Mouse (Mus musculus): ENCODE results near the gene Dok3.
A peak's percentile ranks its signal among the peaks of the same experiment; 100 is the strongest.

Dok3 gene

DNA sequence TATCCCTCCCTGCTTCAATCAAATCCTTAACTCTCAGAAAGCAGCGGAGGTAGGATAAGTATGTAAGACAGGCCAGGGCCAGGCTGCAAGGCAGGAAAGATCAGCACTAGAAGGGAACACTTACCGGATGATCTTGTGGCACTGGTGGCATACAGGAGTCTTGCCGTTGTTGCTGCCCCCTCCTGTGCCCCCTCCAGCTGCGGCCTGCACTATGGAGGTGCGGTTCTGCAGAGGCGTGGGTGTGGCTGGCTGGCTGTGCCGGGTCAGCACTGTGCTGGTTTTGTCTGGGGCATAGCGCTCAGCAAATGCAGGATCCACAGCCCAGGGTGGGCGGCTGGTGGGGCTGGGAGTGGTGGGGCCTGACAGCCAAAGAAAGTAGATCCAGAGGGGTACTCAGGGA is 23.3 kb downstream of the Dok3 start:
- peak in 1 of 2 experiments; percentile 19 for DNase-seq

DNA sequence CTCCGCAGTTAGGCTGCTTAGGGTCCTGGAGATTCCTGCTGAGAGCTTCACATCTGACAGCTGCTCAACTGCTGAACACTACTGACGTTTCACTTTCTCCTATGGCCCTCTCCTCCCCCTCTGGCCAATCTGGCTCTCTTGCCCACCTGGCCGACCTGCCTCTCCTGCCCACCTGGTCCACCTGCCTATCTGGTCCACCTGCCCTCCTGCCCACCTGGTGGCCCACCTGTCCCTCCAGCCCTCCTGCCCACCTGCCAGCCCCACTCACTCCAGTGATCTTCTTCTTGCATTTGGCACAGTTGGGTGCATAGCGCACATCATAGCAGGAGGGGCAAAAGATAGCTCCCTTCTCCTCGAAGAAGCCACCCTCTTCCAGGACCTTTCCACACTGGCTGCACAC is 24.7 kb downstream of the Dok3 start:
- DNase-seq = peak in 1 of 2 experiments; percentile 3

DNA sequence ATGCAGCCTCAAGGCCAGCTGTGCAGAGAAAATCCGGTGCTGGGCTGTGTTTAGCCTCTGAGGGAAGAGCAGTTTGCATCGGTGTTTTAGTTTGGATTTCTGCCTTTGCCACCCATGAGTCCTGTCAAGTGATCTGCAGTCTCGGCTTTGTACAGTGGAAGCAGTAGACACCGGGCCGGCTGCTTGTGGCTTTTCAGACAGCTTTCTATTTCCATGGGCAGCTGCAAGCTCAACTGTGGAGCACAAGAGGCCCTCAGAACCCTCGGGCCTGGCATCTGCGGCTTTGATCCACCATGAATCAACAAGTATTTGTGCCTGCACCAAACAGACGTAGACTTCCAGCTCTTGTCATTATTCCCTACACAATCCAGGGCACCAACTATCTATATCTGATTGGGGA is 26.7 kb downstream of the Dok3 start:
- no peak for DNase-seq

DNA sequence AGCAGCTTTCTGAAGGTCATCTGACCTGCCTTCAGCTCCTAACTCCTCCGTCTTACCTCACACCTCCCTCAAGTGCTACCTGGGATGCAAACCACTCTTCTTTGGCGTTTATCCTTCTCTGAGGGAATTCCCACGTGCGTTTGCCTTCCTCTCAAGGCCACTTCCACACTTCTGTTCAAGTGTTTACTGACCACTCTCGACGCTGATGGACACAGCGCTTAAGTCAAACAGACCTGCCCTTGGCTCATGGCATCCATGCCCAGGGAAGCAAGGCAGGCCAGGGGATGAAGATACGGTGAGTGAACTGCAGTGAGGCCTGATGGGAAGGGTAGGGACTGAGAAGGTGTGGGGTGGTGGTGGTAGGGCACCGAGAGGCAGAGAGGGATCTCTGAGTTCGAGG is 28.5 kb downstream of the Dok3 start:
- DNase-seq = peak; percentile 32 to 67

DNA sequence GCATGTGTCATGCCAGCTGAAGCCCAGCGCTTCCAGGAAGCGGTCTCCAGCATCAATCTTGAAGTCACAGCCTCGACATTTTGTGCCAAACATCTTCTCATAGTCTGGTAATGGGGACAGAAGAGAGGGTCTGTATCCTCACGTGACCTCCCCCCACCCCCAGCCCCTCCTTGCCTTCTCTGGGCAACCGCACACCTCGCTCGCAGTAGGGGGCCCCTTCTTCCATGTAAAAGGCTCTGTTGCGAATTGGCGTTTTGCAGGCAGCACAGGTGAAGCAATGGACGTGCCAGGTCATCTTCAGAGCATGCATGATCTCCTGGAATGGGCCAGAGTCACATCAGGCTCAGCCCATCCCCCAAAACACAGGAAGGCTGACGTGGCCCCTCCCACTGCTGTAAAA is 30.2 kb downstream of the Dok3 start:
- no peak for DNase-seq

DNA sequence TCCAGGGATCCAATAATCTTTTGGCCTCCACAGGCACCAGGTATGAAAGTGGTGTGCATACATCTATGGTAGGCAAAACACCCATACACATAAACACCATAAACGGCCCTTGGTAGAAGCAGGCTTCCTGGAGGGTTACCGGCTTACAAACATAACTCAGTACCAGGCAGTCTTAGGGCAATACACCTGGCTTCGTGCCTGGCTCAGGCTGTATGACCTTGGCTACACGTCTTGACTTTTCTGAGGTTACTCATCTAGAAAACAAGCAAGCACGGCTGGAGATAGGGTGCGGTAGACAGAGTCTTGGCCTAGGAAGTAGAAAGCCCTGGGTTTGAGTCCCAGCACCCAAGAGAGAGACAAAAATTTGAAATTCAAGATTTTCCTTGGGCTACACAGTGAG is 32.4 kb downstream of the Dok3 start:
- no peak for DNase-seq

DNA sequence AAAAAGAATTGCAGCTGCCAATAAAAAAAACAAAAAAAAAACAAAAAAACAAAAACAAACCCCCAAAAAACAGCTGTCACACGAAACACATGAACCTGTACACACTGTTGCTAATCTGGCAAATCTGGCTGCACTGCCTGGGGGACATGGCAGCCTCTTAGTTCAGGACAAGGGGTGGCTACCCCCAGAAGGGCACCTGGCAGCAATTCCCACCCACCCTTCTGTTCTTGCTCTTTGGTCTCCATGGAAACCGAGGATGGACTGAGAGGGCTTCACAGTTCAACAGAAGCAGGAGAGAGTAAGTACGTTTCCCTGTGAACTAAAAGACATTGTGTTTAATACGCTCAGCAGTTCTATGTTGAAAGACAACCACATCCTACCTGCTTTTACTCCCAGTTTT is 33.4 kb downstream of the Dok3 start:
- DNase-seq = no peak

DNA sequence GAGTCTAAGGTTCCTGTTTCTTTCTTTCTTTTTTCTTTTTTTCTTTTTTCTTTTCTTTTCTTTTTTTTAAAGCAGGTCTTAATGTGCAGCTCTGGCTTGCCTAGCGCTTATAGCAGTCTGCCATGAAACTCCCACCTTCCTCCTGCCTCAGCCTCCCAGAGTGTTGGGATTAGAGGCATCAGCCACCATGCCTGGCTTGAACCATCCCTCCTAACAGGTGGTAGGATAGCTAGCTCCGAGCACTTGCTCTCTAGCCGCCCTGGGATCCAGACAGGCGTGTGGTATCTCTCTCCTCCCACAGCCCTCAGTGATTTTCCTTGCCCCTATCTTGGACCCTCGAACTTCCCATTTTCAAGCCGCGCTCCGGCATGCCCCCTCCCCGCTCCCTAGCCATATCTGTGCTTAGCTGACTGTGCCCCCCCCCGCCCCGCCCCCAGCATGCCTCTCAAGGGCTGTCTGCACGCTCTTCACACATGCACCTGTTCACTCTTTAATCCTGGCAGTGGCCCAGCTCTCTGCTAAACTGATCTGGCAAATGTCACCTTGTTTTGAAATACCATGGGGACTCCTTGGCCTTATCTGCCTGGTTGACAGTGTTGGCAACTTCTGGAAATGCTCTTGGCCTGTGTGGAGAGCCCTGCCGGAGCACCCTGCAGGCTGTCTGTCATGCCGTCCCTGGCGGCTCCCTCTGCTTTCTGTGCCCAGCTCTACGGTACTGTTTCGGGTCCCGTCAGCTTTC is 34.0 kb downstream of the Dok3 start:
- DNase-seq = peak; percentile 39 to 62

DNA sequence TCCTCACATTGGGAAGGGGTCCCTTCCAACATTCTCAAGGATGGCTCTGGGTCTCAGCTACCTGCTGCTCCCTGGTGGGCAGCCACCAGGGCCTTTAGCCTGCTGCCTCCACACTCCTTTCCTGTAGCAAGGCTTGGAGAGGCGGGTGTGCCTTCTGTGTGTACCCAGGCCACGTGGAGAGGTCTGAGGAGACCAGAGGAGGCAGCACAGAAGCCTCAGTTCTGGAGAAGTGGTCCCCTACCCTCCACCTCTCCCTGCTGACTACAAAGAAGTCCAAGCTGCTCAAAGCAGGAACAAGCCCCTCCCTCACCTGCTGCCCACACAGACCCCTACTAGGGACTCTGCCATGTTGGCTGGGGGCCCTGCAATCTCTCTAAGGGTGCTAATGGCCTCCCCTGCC is 34.8 kb downstream of the Dok3 start:
- no peak for DNase-seq

DNA sequence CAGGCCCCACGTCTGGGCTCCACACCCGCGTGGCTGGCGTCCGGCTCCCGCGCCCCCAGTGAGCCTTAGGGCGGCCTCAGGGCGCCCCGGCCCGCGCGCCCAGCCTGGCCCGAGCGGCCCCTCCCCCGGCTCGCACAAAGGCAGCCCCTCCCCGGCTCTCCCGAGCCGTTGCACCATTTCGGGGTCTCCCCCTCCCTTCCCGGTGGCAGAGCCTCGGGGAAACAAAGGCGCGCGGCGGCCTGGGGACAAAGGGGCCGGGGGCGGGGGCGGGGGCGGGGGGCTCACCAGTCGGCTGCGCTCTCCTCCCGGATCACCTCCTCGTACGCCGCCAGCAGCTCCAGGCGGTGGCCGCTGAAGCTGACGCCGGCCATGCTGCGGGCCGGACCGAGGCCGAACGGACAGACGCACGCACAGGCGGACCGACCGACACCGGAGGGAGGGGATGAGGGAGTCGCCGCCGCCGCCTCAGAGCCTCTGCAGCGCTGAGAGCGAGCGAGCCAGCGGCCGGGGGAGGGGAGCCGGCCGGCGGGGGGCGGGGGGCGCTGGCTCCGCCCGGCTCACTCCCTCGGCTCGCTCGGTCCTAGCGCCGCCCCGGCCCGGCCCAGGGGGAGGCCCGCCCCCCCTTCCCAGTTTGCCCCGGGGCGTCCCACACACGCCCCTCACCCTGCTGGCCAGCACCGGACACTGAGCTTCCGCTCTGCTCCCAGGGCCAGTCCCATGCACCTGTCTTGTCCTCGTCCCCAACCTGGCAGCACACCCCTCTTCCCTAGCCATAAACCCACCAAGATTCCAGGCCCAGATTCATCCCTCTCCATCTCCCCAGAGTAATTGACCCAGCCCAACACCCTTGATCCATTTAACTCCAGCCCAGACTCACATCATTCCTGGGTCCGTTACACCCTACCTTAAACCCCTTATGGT is 41.3 kb downstream of the Dok3 start, which contains the start of gene Dbn1:
Gene Dbn1, minus strand, starts transcription at position 534 of the 921 bp plus-strand sequence.
- peak; percentile 66 to 77 for DNase-seq

DNA sequence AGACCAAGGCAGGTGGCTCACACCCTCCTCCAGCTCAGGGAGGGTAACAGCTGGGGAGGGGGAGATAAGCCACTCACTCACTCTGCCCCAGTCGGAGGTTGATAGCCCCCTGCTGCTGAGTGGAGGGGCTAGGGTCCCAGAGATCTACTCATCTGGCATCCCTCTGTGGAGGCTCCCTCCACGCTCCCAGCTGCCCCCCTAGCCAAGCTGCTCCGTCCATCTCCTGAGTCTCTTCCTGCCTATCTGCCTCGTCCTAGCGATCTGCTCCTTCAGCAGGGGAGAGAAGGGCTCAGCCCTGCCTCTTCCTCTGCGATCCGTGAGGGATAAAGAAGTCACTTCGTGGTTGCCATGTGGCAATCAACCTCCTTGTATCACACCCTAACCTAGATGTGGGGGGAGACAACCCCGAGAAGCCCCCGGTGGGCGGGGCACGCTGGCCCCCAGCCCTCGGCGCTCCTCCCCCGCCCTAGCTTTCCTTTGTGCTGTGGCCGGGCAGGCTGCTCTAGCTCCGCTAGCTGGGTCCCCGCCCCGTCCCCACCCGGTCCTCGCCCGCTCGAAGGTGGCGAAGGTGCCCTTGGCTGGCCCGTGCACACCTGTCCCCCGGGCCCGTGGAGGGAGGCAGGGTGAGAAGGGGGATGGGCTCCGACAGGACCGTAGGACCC is 42.0 kb downstream of the Dok3 start:
- peak; percentile 57 to 63 for DNase-seq

DNA sequence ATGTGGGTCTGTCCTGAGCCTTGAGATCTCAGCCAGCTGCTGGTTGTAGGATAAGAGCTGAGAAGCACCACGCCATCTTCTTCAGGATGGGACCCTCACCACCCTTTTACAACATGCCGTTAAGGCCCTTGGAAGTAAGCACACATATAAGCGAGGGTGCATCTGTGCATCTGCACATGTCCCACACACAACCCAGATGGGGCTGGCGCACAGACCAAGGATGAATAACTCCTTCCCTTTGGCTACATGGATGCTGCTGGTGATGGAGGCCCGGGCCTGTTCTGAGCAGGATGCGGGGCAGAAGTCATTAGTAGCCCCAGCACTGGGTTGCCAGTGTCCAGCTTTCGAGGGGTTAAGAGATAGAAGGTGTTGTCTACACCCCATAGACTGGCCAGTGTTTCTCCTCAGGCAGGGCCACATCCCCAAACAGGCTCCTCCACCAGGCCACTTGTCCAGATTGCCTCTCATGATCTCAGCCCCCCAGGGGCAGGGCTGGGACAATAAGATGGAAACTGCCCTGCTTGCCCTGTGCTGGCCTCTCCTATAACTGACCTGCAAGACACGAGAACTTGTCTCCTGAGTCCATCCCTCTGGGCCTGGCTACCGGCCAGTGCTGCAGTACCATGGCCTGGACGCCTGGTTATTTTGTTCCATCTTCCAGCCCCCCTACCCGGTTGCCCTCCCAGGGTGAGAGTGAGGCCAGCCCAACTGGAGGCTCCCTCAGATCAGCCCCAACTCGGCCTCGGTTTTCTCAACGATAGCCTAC is 42.9 kb downstream of the Dok3 start:
- DNase-seq = peak; percentile 49 to 60

DNA sequence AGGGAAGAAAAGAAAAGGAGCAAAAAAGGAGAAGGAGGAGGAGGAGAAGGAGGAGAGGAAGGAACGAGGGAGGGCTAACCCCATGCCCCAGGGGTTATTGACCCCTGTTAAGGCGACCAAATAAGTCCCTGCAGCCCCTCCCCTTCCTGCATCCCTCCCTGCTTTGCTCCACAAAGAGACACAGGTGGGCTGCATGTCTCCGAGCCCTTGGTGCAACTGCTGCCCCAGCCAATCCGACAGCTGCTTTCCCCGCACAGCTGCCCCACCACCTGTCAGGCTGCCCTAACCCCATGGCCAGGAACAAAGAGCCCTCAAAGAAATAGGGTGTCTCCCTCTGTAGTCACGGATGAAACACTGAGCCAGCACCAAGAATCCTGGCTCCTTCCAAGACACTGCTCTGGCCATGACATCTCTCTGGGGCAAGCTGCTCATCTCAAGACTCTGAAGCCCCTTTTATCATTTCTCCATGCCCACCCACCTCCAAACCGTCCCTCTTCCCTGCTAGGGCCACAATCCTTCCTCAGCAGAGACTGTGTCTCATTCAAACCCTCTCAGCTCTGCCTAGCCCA is 44.5 kb downstream of the Dok3 start:
- DNase-seq = no peak

DNA sequence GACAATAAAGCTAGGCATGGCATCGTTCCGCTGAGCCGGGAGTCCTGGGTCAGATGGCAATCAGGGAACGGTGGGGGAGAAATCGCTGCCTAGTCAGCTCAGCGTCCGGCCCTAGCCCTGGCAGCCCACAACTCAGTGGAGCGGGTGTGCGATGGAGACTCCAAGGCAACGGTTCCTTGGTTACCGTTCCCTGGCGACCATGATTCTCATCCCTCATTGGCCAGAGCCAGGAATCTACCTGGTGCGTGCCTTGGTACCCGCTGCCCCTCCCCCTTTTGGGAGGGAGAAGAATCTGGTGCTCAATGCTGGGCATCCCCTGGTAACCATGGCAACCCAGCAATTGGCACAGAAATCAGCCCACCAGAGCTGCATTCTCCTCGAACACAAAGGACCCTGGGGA is 45.5 kb downstream of the Dok3 start:
- DNase-seq = no peak

DNA sequence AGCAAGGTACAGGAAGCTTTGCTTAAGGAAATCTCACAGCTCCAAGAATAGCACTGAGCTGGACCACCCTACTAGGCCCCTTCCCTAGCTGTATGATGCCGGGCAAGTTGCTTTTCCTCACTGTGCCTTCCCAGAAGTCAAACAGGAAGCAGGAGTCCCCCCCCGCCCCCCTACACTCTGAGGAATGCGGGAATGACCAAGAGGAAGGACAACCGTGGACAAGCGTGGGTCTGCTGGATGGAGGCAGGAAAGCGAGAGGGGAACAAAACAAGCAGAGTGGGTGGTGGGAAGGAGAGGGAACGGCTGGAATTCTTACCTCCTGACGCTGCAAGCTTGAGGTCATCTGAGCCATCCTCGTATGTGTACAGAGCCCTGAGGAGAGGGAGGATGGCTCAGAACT is 46.0 kb downstream of the Dok3 start:
- DNase-seq = no peak

DNA sequence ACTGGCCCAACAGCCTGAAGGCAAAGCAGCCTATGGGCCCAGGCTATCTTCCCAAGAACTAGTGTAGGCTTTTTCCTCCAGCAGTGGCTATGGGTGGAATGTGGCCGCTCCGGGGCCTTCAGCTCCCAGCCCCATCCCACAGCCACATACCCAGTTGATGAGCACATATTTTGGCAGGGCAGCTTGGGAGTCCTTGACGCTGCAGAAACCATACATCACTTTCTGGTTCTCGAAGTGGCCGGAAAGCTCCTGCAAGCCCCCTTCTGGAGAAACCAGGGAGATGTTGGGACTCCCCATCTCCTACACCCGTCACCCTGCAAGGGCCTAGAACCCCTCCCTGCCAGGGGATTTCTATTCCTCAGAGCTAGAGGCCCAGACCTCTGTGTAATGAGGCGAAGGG is 46.6 kb downstream of the Dok3 start:
- peak; percentile 62 to 78 for DNase-seq

DNA sequence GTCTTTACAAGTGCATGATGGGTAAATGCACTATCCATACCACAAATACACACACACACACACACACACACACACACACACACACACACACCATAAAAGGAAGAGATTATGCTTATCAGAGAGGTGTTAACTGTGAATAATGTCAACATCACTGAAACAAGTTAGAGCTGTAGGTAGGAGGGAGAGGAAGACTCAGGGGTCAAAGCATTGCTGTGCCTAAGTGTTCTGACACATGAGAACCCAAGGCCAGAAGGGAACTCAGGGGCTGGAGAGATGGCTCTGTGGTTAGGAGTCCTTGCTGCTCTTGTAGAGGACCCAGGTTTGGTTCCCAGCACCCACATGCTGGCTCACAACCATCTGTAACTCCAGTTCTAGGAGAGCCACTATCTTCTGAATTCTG is 49.2 kb downstream of the Dok3 start:
- no peak for DNase-seq

DNA sequence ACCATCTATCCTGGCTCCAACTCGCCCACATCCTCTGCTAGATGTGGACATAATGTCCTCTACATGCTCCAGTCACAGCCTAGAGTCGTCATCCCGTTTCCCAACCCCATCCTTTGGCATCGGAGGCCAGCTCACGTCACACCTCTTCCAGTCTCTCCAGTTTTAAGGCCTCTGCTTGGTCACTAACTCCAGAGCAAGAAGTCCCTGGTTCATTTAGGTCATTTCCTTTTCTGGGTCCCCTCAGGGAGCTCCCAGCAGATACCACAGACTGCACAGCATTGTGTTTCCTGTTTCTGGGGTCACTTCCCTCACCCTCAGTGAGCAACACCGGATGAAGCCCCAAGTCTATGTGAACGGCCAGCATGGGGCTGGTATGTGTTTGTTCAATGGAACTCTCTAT is 50.1 kb downstream of the Dok3 start:
- peak in 1 of 2 experiments; percentile 20 for DNase-seq

DNA sequence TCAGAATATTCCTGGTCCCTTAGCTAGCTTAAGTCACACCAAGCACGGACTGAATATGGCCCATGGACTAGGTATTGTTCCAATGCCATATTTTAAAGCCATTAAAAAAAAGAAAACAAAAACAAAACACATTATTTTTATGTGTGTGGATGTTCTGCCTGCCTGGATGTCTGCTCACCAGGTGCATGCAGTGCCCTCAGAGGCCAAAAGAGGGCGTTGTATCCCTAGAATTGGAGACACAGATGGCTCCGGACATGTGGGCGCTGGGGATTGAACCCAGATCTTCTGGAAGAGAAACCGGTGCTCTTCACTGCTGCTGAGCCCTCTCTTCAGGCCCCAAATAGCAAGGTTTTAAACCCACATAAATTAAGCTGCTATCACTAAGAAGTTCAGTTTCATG is 51.1 kb downstream of the Dok3 start:
- peak in 1 of 2 experiments; percentile 53 for DNase-seq

DNA sequence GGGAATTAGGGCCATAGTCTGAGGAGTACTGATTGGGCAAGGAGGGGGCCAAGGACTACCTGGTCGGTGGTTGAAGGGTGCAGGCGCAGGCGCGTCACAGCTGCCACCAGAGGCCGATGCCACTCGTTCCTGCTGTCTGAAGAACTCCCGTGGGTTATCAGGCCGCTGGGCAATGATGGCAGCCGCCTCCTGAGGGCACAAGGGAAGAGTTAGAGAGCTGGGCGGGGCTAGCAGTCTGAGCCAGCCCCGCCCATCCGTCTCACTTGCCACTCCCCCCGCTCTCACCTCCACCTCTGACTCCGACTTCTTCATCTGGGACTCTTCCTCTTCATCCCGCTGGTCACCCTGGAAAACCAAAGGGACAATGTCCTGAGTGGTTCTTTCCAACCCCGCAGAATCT is 51.6 kb downstream of the Dok3 start:
- no peak for DNase-seq

DNA sequence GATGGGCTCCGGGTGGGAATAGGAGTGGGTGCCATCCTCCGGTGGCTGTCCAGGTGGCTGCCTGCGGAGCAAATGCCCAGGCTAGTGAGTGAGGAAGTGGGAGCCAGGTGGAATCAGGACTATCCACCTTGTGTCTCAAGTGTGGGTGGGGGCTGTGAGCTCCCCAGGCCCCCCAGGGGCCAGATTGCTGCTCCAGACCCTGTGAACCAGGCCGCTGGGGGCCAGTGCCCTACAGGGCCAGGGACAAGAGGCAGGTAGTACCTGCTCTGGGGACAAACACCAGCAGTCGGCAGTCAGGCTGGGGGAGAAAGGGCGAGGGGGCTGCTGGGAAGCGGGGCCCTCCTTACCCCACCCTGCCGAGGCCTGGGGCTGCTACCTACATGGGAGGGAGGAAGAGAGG is 52.8 kb downstream of the Dok3 start:
- DNase-seq = no peak

DNA sequence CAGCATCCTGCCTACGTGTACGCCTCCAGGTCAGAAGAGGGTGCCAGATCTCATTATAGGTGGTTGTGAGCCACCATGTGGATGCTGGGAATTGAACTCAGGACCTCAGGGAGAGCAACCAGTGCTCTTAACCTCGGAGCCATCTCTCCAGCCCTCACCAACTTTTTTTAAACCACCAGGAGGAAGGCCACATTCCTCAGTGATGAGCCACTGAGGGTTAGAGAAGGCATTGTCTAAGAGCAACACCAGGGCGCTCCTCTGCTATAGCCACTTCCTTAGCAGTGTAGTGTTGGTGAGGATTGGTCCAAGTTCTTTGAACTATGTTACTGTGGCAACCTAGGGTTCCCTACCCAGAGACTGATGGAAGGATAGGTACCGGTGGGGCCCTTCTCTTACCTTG is 53.3 kb downstream of the Dok3 start:
- DNase-seq = no peak
